Mouse (Mus musculus): Measurements from ENCODE around the gene 4932438A13Rik. TPM values are rescaled to one million over a fixed set of nuclear protein-coding genes. Genes with fewer than 3 reads are reported as not detected.
A peak's percentile ranks its signal among the peaks of the same experiment; 100 is the strongest.

4932438A13Rik gene
- total and polyA plus RNA-seq, 3 experiments: 5.9 to 20.3 (median 14.7) TPM

DNA sequence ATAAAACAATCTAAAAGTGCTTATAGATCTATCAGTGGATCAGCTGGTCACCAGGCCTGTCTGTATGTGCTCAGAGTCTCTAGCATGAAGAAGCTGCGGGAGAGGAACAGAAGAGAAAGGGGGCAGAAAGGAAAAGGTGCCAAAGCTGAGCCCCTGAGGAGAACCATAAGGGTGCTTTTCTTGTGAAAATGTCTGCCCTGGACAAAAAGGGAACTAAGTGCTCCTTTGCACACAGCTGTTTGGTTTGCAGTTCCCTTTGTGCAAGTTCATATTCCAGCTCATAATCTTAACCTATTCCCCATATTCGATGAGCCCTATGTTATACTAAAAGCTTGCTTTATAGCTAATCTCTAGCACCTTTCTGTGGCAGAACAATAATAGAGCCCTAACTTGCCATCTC lies 175.1 kb downstream of the 4932438A13Rik start:
- in situ Hi-C loops (cut with MboI; ENCODE audit: low pct_ligation_motif_present, low pct_unique_long_range_greater_than_20kb, low sequenced_read_pairs) (no loop called here), dilution Hi-C loops (cut with MboI; ENCODE audit: extremely low pct_ligation_motif_present, extremely low pct_unique_long_range_greater_than_20kb, low sequenced_read_pairs) (no loop called here)
- DNase-seq (ENCODE audit: extremely low read depth): peak; percentile 2
- Histone ChIP-seq H3K27me3 (replicated peaks) (no peaks in the 10 kb centered on the region), H3K79me2 (replicated peaks; ENCODE audit: control insufficient read depth, extremely low read depth, insufficient read depth, poor library complexity, severe bottlenecking) (no peaks in the 10 kb centered on the region), H3K4me2 (ENCODE audit: insufficient read depth, low read depth, poor library complexity, severe bottlenecking) (no peak overlapping the region), H3K36me3 (replicated peaks in 1 of 2; ENCODE audit: control insufficient read depth in 1 of 2, insufficient read depth in 1 of 2, low read length in 1 of 2) (peaks cover 17 to 66% of the 10 kb centered on the region in 2 experiments), H3K4me1 (ENCODE audit: control insufficient read depth in 1 of 2, insufficient read depth in 2 of 2) (peaks cover 0 to 9% of the 10 kb centered on the region in 2 experiments; a peak in 2 of 4 replicates), H3K4me3 (replicated peaks in 1 of 3; ENCODE audit: low read depth in 2 of 3, low read length in 2 of 3, poor library complexity in 1 of 3) (no peak overlapping the region), H3K9me3 (replicated peaks; ENCODE audit: low read length) (no peaks in the 10 kb centered on the region), H3K27ac (ENCODE audit: insufficient read depth, low read depth) (no peak overlapping the region), H3K9ac (ENCODE audit: insufficient read depth, low read depth) (no peak overlapping the region)
- no peak for TF ChIP-seq JUN (IDR thresholded peaks at IDR 0.05; ENCODE audit: insufficient read depth, low read depth, low read length)
- no peak for TF ChIP-seq GABPA (IDR thresholded peaks at IDR 0.05; ENCODE audit: insufficient replicate concordance, low read depth, low read length)
- TF ChIP-seq E2F4 (IDR thresholded peaks at IDR 0.05; ENCODE audit: insufficient replicate concordance, low read depth, low read length): no peak

- H3K9ac ChIP-seq (ENCODE audit: insufficient read depth, low read depth): no peak overlapping the region
- H3K79me2 ChIP-seq (replicated peaks; ENCODE audit: control insufficient read depth, extremely low read depth, insufficient read depth, poor library complexity, severe bottlenecking): no peaks in the 10 kb centered on the region
- no peak for DNase-seq (ENCODE audit: extremely low read depth)
- peaks cover under 1 to 9% of the 10 kb centered on the region in 2 experiments; a peak in 3 of 4 replicates for H3K4me1 ChIP-seq (ENCODE audit: control insufficient read depth in 1 of 2, insufficient read depth in 2 of 2)
- H3K4me2 ChIP-seq (ENCODE audit: insufficient read depth, low read depth, poor library complexity, severe bottlenecking): no peak overlapping the region
- in situ Hi-C loops (cut with MboI; ENCODE audit: low pct_ligation_motif_present, low pct_unique_long_range_greater_than_20kb, low sequenced_read_pairs) (no loop called here), dilution Hi-C loops (cut with MboI; ENCODE audit: extremely low pct_ligation_motif_present, extremely low pct_unique_long_range_greater_than_20kb, low sequenced_read_pairs) (no loop called here)
- H3K4me3 ChIP-seq (replicated peaks in 1 of 3; ENCODE audit: low read depth in 2 of 3, low read length in 2 of 3, poor library complexity in 1 of 3): no peak overlapping the region
- H3K9me3 ChIP-seq (replicated peaks; ENCODE audit: low read length): no peaks in the 10 kb centered on the region
- TF ChIP-seq JUND (conservative IDR thresholded peaks at IDR 0.05; ENCODE audit: low read depth, low read length) (no peak), MAZ (IDR thresholded peaks at IDR 0.05; ENCODE audit: low read depth, low read length) (no peak), ETS1 (conservative IDR thresholded peaks at IDR 0.05; ENCODE audit: low read depth, low read length) (no peak)
- H3K36me3 ChIP-seq (replicated peaks in 1 of 2; ENCODE audit: control insufficient read depth in 1 of 2, insufficient read depth in 1 of 2, low read length in 1 of 2): peaks cover 20 to 72% of the 10 kb centered on the region in 2 experiments
- H3K27me3 ChIP-seq (replicated peaks): no peaks in the 10 kb centered on the region
- H3K27ac ChIP-seq (ENCODE audit: insufficient read depth, low read depth): no peak overlapping the region
Observed at GRCm38 (mm10) chr3:37039811-37040210, 176.9 kb downstream of the 4932438A13Rik start.

- no peaks in the 10 kb centered on the region for H3K79me2 ChIP-seq (replicated peaks; ENCODE audit: control insufficient read depth, extremely low read depth, insufficient read depth, poor library complexity, severe bottlenecking)
- H3K27ac ChIP-seq (ENCODE audit: insufficient read depth, low read depth): no peak overlapping the region
- no peak overlapping the region for H3K4me2 ChIP-seq (ENCODE audit: insufficient read depth, low read depth, poor library complexity, severe bottlenecking)
- no peaks in the 10 kb centered on the region for H3K4me1 ChIP-seq (ENCODE audit: control insufficient read depth in 1 of 2, insufficient read depth in 2 of 2)
- H3K4me3 ChIP-seq (replicated peaks in 1 of 3; ENCODE audit: low read depth in 2 of 3, low read length in 2 of 3, poor library complexity in 1 of 3): no peak overlapping the region
- no peaks in the 10 kb centered on the region for H3K9me3 ChIP-seq (replicated peaks; ENCODE audit: low read length)
- dilution Hi-C loops (cut with MboI; ENCODE audit: extremely low pct_ligation_motif_present, extremely low pct_unique_long_range_greater_than_20kb, low sequenced_read_pairs) (no loop called here), in situ Hi-C loops (cut with MboI; ENCODE audit: low pct_ligation_motif_present, low pct_unique_long_range_greater_than_20kb, low sequenced_read_pairs) (no loop called here)
- no peaks in the 10 kb centered on the region for H3K27me3 ChIP-seq (replicated peaks)
- no peak for DNase-seq (ENCODE audit: extremely low read depth)
- TF ChIP-seq TCF12 (IDR thresholded peaks at IDR 0.05; ENCODE audit: low read depth, low read length): no peak
- no peak overlapping the region for H3K9ac ChIP-seq (ENCODE audit: insufficient read depth, low read depth)
- peaks cover 14 to 41% of the 10 kb centered on the region in 2 experiments for H3K36me3 ChIP-seq (replicated peaks in 1 of 2; ENCODE audit: control insufficient read depth in 1 of 2, insufficient read depth in 1 of 2, low read length in 1 of 2)
Observed at GRCm38 (mm10) chr3:37051491-37051890, 188.6 kb downstream of the 4932438A13Rik start.

Data from CH12.LX (cell line).